15 mouse cellular contexts compared by ENCODE assay signal in genomic region chr4:130251763-130252162, GRCm38 (mm10). TPM values are rescaled to one million over a fixed set of nuclear protein-coding genes. Genes with fewer than 3 reads are reported as not detected.
DNase-seq lines count a peak whose midpoint lies in the region; ATAC-seq and TF ChIP-seq lines count a peak whose summit lies in the region.
"Had no signal": no experiment of that assay in that cellular context is flagged by ENCODE, and none has a peak within 500 bp of the region (broad histone marks: within the 10 kb centered on the region; RNA-seq: fewer than 3 reads in every experiment).

No protein-coding gene starts in this region.

- TF ChIP-seq EP300 in stomach, postnatal 0 days (optimal IDR thresholded peaks at IDR 0.05) = no peak

- no peaks in the 10 kb centered on the region for H3K9me3 ChIP-seq in heart, embryonic 10.5 days
- H3K9me3 ChIP-seq in intestine, embryonic 16.5 days (ENCODE audit: control insufficient read depth, low read length) = no peaks in the 10 kb centered on the region
- no peaks in the 10 kb centered on the region for H3K9me3 ChIP-seq in stomach, postnatal 0 days (ENCODE audit: control insufficient read depth, low read length)
- H3K9me3 ChIP-seq: hindbrain, embryonic 10.5 days; limb, embryonic 12.5 days had no signal

- TF ChIP-seq CTCF in stomach, postnatal 0 days (IDR thresholded peaks at IDR 0.05; ENCODE audit: low read depth) = no peak

- no peak for DNase-seq in heart, embryonic 10.5 days (ENCODE audit: low spot score)
- DNase-seq in heart, postnatal 4 days = no peak
- DNase-seq in spleen, postnatal 4 days (ENCODE audit: low spot score in 2 of 2) = peak; percentile 48 to 74
- DNase-seq in spleen, postnatal 14 days (ENCODE audit: low spot score in 2 of 2) = no peak
- peak; percentile 23 for DNase-seq in stomach, postnatal 0 days (ENCODE audit: low spot score)
- DNase-seq in retina, embryonic 14.5 days (ENCODE audit: low spot score) = no peak
- DNase-seq: embryo, embryonic 11 days; thymus, postnatal 14 days had no signal

- no peak overlapping the region for H3K9ac ChIP-seq in intestine, embryonic 16.5 days (ENCODE audit: low read depth, low read length)
- H3K9ac ChIP-seq in stomach, postnatal 0 days (ENCODE audit: low read length) = no peak overlapping the region
- H3K9ac ChIP-seq: limb, embryonic 12.5 days had no signal

- 29% methylated on average over 3 of the region's 3 CpGs for WGBS in heart, embryonic 10.5 days
- WGBS in intestine, embryonic 16.5 days = 36% methylated on average over 3 of the region's 3 CpGs
- WGBS in stomach, postnatal 0 days = 53% methylated on average over 3 of the region's 3 CpGs

- H3K27me3 ChIP-seq in heart, embryonic 10.5 days (ENCODE audit: insufficient read depth, poor library complexity, severe bottlenecking) = peaks cover 6% of the 10 kb centered on the region; the same call in 1 of the 2 replicates
- H3K27me3 ChIP-seq in intestine, embryonic 16.5 days (replicated peaks; ENCODE audit: control insufficient read depth, insufficient read depth, low read length) = no peaks in the 10 kb centered on the region
- H3K27me3 ChIP-seq in stomach, postnatal 0 days (ENCODE audit: control insufficient read depth, insufficient read depth, low read length) = no peaks in the 10 kb centered on the region
- H3K27me3 ChIP-seq: limb, embryonic 12.5 days had no signal

- H3K27ac ChIP-seq in heart, embryonic 10.5 days = peak overlapping the region; percentile 77; the same call in 1 of the 2 replicates
- H3K27ac ChIP-seq in intestine, embryonic 16.5 days (ENCODE audit: low read length) = peak overlapping the region; percentile 51; the same call in 1 of the 2 replicates
- no peak overlapping the region for H3K27ac ChIP-seq in stomach, postnatal 0 days (replicated peaks)
- H3K27ac ChIP-seq: hindbrain, embryonic 10.5 days; limb, embryonic 12.5 days had no signal

- H3K4me2 ChIP-seq in intestine, embryonic 16.5 days (ENCODE audit: low read depth, low read length) = peak overlapping the region; percentile 25; the same call in 1 of the 2 replicates
- H3K4me2 ChIP-seq in stomach, postnatal 0 days (replicated peaks; ENCODE audit: low read depth) = no peak overlapping the region
- H3K4me2 ChIP-seq: limb, embryonic 12.5 days had no signal

- no peak overlapping the region for H3K4me3 ChIP-seq in heart, embryonic 10.5 days
- H3K4me3 ChIP-seq in intestine, embryonic 16.5 days (ENCODE audit: low read length) = no peak overlapping the region
- no peak overlapping the region for H3K4me3 ChIP-seq in stomach, postnatal 0 days (ENCODE audit: low read depth, low read length)
- H3K4me3 ChIP-seq: hindbrain, embryonic 10.5 days; limb, embryonic 12.5 days had no signal

- peak; percentile 75 for ATAC-seq in intestine, embryonic 16.5 days
- ATAC-seq in stomach, postnatal 0 days (ENCODE audit: low FRiP score, low TSS enrichment) = no peak; the same call in 1 of the 2 replicates
- ATAC-seq in megakaryocyte progenitor cell, adult 5-6 weeks (replicated peaks; ENCODE audit: poor library complexity) = no peak
- ATAC-seq: activated CD4-positive, CD25-positive, alpha-beta regulatory T cell, adult 4 months; forebrain, embryonic 14.5 days had no signal

- no peaks in the 10 kb centered on the region for H3K36me3 ChIP-seq in heart, embryonic 10.5 days
- H3K36me3 ChIP-seq in intestine, embryonic 16.5 days (ENCODE audit: control insufficient read depth, insufficient read depth, low read length) = no peaks in the 10 kb centered on the region
- H3K36me3 ChIP-seq in stomach, postnatal 0 days (ENCODE audit: control insufficient read depth, insufficient read depth, low read length) = no peaks in the 10 kb centered on the region

- peaks cover 25% of the 10 kb centered on the region for H3K4me1 ChIP-seq in heart, embryonic 10.5 days
- H3K4me1 ChIP-seq in intestine, embryonic 16.5 days (ENCODE audit: control insufficient read depth, insufficient read depth, low read length) = 0 out of 2 replicates have a peak, but pooled peaks cover 7% of the 10 kb centered on the region
- no peaks in the 10 kb centered on the region for H3K4me1 ChIP-seq in stomach, postnatal 0 days (replicated peaks; ENCODE audit: control insufficient read depth, insufficient read depth)

RNA-seq across cellular contexts. Expression of gene Serinc2, which starts 27.2 kb away (rescaled TPM):
- polyA plus RNA-seq in heart, embryonic 10.5 days (2016; fragmentation: Nextera tagmentation; extraction: Ambion mirVana) = 5.4 and 12.1 TPM in 2 replicates
- total RNA-seq in heart, postnatal 4 days (2021) = 1 to 10 TPM; 2.7 to 3.8 TPM
- polyA plus RNA-seq in intestine, embryonic 16.5 days (2015; fragmentation: Nextera tagmentation; extraction: Ambion mirVana) = 20.6 and 22.8 TPM in 2 replicates
- polyA plus RNA-seq in stomach, postnatal 0 days (2015; fragmentation: Nextera tagmentation; extraction: Ambion mirVana) = 137 and 142 TPM in 2 replicates
- 0.07 TPM in 1 of 2 replicates, not detected in the other for total RNA-seq in megakaryocyte progenitor cell, adult 5-6 weeks (2015)
- not detected in 2 replicates for total RNA-seq in megakaryocyte progenitor cell, adult 5-6 weeks (2017)

RNA-seq across cellular contexts. Expression of gene Gm853, which starts 29.6 kb away (rescaled TPM):
- polyA plus RNA-seq in heart, embryonic 10.5 days (2016; fragmentation: Nextera tagmentation; extraction: Ambion mirVana) = not detected in 2 replicates
- not detected for total RNA-seq in heart, postnatal 4 days (2021)
- not detected in 2 replicates for polyA plus RNA-seq in intestine, embryonic 16.5 days (2015; fragmentation: Nextera tagmentation; extraction: Ambion mirVana)
- polyA plus RNA-seq in stomach, postnatal 0 days (2015; fragmentation: Nextera tagmentation; extraction: Ambion mirVana) = not detected in 2 replicates
- total RNA-seq in megakaryocyte progenitor cell, adult 5-6 weeks (2015) = not detected in 2 replicates
- total RNA-seq in megakaryocyte progenitor cell, adult 5-6 weeks (2017) = not detected in 2 replicates
- total RNA-seq: gastrocnemius, postnatal 4 days had no signal
- polyA plus RNA-seq: activated CD4-positive, CD25-positive, alpha-beta regulatory T cell, adult 4 months; limb, embryonic 12.5 days had no signal

RNA-seq across cellular contexts. Expression of gene Fabp3, which starts 56.6 kb away (rescaled TPM):
- polyA plus RNA-seq in heart, embryonic 10.5 days (2016; fragmentation: Nextera tagmentation; extraction: Ambion mirVana) = 245 and 506 TPM in 2 replicates
- total RNA-seq in heart, postnatal 4 days (2021) = 1,000 to 10,000 TPM; 6,197 to 6,868 TPM
- polyA plus RNA-seq in intestine, embryonic 16.5 days (2015; fragmentation: Nextera tagmentation; extraction: Ambion mirVana) = 4.0 and 4.5 TPM in 2 replicates
- polyA plus RNA-seq in stomach, postnatal 0 days (2015; fragmentation: Nextera tagmentation; extraction: Ambion mirVana) = 74.2 and 83.8 TPM in 2 replicates
- not detected in 2 replicates for total RNA-seq in megakaryocyte progenitor cell, adult 5-6 weeks (2015)
- not detected in 2 replicates for total RNA-seq in megakaryocyte progenitor cell, adult 5-6 weeks (2017)

RNA-seq across cellular contexts. Expression of gene Gm10570, which starts 56.7 kb away (rescaled TPM):
- polyA plus RNA-seq in heart, embryonic 10.5 days (2016; fragmentation: Nextera tagmentation; extraction: Ambion mirVana) = 0.58 and 1.1 TPM in 2 replicates
- total RNA-seq in heart, postnatal 4 days (2021) = under 1 TPM; 0.59 to 0.60 TPM
- not detected in 2 replicates for polyA plus RNA-seq in intestine, embryonic 16.5 days (2015; fragmentation: Nextera tagmentation; extraction: Ambion mirVana)
- polyA plus RNA-seq in stomach, postnatal 0 days (2015; fragmentation: Nextera tagmentation; extraction: Ambion mirVana) = not detected in 2 replicates
- not detected in 2 replicates for total RNA-seq in megakaryocyte progenitor cell, adult 5-6 weeks (2015)
- total RNA-seq in megakaryocyte progenitor cell, adult 5-6 weeks (2017) = not detected in 2 replicates
- polyA plus RNA-seq: activated CD4-positive, CD25-positive, alpha-beta regulatory T cell, adult 4 months; hindbrain, embryonic 10.5 days; limb, embryonic 12.5 days had no signal

Comparison
In these comparisons a context has a peak if more than half of its experiments do, and no peak if none do; other contexts are left out.
1. DNase-seq: peak in spleen, postnatal 4 days (2 of 2) and stomach, postnatal 0 days (single experiment); none in heart, embryonic 10.5 days (single experiment), heart, postnatal 4 days (single experiment), spleen, postnatal 14 days (0 of 2) and retina, embryonic 14.5 days (single experiment).
2. RNA of gene Fabp3, which starts 56.6 kb away (polyA plus RNA-seq): 245 to 506 TPM in heart, embryonic 10.5 days and 74.2 to 83.8 TPM in stomach, postnatal 0 days; 4.0 to 4.5 TPM in intestine, embryonic 16.5 days; every median in the first group is over 10 times any median in the second.